Mouse (Mus musculus): ENCODE data around the gene Taar7a.
A peak's percentile ranks its signal among the peaks of the same experiment; 100 is the strongest.

Taar7a gene

DNA sequence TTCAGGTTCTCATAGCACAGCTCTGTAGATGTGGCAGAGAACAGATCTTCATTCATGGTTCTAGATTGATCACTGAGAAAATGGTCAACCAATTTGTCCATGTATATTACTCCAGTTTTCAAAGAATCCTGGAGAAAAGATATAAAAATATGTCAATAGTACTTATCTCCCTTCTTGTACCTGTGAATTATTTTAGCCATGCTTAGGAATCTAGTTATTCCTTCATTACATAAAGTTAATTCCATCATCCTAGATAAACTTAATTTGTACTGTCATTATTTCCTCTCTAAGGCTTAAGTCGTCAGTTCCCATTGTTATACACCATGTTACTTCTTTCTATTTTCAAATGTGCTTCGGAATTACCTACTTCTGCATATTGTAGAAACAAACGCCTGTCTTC lies at the start of gene Taar7a:
Gene Taar7a (minus strand): TSS at position 101 of the 400 bp plus-strand sequence.
- DNase-seq (ENCODE audit: low spot score): no peak

DNA sequence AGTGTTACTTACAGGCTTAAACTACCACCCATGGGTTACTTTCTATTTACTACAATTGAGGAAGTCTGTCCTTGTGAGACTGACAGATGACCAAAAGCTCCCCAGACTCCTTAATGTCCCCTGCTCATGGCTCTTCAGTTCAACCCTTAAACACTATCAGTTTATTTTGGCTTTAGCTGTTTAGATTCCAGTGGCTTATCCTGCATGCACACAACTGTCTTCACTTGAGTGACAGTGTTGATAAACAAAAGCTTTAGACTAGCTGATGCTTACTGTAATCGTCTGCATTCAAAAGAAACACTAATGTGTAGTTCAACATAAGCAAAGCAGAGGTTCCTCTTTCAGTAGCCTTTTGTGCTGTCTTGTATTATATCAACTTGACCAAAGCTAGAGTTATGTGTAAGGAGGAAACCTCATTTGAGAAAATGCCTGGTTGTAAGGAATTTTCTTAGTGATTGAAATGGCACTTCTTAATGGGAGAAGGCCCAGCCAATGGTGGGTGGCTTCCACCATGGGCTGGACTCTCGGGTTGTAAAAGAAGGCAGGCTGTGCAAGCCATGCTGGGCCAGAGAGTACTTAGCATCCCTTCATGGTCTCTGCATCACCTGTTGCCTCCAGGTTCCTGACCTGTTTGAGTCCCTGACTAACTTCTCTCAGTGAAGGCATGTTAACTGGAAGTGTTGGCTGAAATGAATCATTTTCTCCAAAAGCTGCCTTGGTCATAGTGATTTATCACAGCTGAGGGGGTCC lies 47.0 kb upstream of the Taar7a start:
- DNase-seq (ENCODE audit: low spot score): no peak

DNA sequence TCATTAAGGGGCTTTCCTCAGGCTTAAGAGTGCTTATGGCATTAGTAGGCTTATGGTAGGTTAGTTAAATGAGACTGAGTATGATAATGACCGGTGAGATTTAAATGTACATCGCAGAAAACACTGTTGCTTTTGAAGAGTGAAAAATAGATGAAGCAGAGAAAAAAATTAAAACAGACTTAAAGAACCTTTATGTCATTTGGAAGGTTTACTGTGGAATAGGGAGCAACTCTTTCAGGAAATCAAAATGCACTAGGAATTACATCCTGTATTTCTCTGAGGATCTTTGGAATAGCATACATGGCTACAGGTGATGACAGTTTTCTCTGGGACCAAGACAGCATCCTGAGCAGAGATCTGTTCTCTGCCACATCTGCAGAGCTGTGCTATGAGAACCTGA lies 44.0 kb upstream of the Taar7a start, which contains the start of gene Taar7e:
Gene Taar7e (plus strand): TSS at position 301 of the 400 bp plus-strand sequence.
- no peak for DNase-seq (ENCODE audit: low spot score)

DNA sequence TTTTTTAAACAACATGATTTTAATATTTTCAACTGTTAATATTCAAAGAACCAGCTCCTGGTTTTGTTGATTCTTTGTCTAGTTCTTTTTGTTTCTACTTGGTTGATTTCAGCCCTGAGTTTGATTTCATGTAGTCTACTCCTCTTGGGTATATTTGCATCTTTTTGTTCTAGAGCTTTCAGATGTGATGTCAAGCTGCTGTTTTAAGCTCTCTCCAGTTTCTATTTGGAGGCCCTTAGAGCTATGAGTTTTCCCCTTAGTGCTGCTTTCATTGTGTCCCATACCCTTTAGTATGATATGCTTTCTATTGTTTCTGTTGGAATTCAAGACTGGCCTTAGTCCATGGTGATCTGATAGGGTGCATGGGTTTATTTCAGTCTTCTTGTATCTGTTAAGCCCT lies 38.1 kb upstream of the Taar7a start:
- no peak for DNase-seq (ENCODE audit: low spot score)

DNA sequence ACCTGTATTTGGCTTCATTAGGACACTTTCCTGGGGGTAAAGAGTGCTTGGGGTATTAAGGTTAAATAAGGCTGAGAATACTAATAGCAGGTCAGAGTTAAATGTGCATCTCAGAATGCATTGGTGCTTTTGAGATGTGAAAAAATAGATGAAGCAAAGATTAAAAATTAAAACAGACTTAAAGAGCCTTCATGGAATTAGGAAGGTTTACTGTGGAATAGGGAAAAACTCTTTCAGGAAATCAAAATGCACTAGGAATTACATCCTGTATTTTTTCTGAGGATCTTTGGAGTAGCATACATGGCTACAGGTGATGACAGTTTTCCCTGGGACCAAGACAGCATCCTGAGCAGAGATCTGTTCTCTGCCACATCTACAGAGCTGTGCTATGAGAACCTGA lies 33.6 kb upstream of the Taar7a start, which contains the start of gene Taar7d:
Gene Taar7d (plus strand): TSS at position 301 of the 400 bp plus-strand sequence.
- DNase-seq (ENCODE audit: low spot score): no peak

DNA sequence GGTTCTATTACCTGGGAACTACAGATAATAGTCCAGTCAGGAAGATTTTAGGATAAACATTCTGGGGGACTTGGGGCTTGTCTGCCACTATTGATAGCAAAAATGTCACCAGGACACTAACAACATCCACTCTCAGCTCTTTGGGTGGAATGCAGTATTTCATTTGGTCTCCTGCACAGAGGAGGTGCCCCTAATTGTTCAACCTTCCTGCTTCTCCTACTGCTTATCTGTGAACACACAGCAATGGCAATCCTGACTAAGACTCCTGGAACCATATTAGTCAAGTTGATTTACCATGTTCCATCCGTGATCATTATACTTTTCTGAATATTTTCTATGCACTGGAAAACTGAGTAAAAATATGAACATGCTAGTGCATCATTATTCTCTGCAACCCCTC lies 14.9 kb upstream of the Taar7a start:
- no peak for DNase-seq (ENCODE audit: low spot score)

DNA sequence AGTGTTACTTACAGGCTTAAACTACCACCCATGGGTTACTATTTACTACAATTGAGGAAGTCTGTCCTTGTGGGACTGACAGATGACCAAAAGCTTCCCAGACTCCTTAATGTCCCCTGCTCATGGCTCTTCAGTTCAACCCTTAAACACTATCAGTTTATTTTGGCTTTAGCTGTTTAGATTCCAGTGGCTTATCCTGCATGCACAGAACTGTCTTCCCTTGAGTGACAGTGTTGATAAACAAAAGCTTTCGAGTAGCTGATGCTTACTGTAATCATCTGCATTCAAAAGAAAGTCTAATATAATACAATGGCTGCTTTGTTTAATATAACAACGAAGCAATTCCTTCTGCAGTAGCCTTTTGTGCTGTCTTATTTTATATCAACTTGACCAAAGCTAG lies 13.8 kb upstream of the Taar7a start:
- no peak for DNase-seq (ENCODE audit: low spot score)

DNA sequence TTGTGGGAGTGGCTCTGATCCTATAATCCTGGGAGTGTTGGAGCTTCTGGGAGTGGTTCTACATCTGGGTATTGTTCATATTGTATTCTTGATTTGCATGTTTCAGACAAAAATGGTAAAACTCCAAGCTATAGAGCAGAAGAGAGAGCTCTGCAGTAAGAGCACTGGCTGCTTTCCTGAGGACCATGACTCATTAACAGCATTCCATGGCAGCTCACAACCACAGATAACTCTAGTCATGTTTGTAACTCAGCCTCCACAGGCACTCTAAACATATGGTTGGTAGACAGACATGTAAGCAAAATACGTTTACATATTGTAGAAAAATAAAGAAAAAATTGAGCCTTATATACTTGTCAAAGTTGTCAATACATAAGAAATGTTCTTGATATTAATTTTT lies 13.2 kb upstream of the Taar7a start:
- no peak for DNase-seq (ENCODE audit: low spot score)

DNA sequence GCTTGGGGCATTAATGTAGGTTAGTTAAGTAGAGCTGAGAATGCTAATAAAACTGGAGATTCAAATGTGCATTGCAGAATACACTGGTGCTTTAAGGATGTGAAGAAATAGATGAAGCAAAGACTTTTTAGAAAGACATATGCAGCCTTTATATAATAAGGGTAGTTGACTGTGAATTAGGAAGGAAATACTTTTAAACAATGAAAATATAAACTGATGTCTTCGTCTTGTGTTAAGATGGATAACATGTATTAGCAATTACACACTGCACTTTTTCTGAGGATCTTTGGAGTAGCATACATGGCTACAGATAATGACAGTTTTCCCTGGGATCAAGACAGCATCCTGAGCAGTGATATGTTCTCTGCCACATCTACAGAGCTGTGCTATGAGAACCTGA lies 6.4 kb upstream of the Taar7a start, which contains the start of gene Taar7b:
Gene Taar7b (plus strand): TSS at position 301 of the 400 bp plus-strand sequence.
- no peak for DNase-seq (ENCODE audit: low spot score)

DNA sequence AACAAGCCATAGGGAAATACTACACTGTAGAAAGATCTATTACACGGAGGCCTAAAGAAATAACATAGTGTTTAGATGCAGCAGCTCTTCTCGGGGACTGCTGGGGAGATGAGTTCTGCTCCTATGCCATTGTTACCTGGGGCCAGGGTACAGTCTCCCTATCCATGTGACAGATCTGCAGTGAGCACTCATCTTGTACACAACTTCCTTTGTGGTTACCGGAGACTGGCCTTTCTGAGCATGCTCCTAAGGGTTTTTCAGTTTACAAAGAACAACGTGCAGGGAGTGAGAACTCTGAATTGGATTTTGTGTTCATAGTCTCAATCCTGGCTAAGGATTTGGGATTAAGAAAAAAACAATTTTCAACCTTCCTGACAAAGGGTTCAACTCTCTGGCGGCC lies 6.9 kb downstream of the Taar7a start:
- DNase-seq (ENCODE audit: low spot score): peak; percentile 14

DNA sequence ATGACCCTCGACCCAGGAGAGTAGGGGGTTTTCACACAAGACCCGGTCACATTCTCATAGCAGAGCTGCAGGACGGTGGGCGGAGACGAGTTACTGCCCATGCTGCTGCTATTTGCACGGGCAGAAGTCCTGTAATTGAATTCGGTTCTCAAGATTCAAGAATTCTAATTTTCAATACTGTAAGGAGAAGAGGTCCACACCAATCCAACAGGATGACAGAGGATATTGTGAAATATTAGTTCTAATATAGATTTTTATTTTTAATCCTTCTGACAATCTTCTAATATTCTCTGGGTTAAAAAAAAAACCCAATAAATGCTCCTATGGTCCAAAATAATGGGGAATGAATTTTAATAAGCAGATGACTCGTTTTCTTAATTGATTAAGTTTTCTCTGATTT lies 7.7 kb downstream of the Taar7a start, which contains the start of gene Taar6:
Gene Taar6 (minus strand): TSS at position 101 of the 400 bp plus-strand sequence.
- DNase-seq (ENCODE audit: low spot score): no peak

DNA sequence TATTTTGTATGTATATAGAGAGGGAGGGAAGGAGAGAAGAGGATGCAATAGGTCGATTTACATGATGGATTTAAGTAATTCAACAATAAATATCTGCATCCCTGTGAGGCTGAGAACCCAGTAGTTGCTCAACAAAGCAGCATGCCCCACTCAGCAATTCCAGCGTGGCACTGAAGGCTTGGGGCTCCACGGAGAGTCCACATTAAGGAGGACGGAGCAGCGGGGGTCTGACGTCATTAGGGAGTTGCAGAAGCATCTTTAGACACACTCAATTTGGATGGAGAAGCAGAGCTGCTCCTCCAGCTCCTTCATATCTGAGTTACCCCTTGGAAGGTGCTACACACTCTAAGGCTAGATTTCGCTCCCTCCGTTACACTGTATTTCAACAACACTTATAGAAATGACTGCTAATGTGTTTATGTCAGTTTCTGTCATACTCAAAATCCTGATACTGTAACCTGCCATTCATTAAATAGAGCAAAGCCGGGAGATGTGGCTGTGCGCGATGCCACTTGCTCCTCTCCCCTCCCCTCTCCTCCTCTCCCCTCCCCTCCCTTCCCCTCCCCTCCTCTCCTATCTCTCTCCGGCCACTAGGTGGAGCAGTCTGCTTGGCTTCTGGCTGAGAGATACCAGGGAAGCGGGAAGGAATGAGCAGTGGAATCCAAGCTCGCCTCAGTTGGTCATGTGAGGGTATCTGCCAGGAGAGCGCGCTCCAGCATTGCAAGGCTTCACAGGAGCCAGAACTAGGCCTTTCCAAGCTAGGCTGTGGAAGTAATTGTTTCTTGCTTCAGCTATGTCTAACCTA lies 14.2 kb downstream of the Taar7a start:
- peak; percentile 19 for DNase-seq (ENCODE audit: low spot score)

DNA sequence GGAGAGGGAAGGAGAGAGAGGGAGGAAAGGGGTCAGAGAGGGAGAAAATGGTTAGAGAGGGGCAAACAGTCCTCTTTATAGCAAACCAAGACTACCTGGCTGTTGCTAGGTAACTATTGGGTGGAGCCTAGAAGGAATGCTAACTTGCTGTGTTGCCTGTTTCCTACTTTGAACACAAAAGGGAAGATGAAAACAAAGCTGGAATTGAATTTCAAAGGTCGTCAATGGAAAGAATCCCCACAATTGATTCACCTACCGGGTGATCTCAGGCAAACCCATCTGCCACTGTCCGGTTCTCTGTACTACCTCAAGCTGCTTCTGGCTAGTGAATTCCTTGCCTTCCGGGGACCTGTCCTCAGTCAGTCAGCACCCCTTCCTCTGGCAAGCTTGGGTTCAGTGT lies 15.3 kb downstream of the Taar7a start:
- DNase-seq (ENCODE audit: low spot score): no peak

DNA sequence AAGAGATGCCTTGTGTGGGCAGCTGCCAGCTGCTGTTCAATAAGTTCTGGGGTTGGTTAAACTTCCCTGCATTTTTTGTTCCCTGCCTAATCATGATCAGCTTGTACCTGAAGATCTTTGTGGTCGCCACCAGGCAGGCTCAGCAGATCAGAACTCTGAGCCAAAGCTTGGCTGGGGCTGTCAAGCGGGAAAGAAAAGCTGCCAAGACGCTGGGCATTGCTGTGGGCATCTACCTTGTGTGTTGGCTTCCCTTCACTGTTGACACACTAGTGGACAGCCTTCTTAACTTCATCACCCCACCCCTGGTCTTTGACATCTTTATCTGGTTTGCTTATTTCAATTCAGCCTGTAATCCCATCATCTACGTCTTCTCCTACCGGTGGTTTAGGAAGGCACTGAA lies 22.0 kb downstream of the Taar7a start:
- no peak for DNase-seq (ENCODE audit: low spot score)

DNA sequence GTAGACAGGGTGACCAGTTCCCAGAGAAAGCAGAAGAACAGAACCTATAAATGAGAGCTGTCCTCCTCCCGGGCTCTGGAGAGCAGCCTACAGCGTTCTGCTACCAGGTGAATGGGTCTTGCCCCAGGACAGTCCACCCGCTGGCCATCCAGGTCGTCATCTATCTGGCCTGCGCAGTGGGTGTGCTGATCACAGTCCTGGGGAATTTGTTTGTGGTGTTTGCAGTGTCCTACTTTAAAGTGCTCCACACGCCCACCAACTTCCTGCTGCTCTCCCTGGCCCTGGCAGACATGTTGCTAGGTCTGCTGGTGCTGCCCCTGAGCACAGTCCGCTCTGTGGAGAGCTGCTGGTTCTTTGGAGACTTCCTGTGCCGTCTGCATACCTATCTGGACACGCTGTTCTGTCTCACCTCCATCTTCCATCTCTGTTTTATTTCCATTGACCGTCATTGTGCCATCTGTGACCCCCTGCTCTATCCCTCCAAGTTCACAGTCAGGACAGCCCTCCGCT lies 22.6 kb downstream of the Taar7a start, which contains the start of gene Taar5:
Gene Taar5 (plus strand): TSS at position 51 of the 510 bp plus-strand sequence.
- no peak for DNase-seq (ENCODE audit: low spot score)

DNA sequence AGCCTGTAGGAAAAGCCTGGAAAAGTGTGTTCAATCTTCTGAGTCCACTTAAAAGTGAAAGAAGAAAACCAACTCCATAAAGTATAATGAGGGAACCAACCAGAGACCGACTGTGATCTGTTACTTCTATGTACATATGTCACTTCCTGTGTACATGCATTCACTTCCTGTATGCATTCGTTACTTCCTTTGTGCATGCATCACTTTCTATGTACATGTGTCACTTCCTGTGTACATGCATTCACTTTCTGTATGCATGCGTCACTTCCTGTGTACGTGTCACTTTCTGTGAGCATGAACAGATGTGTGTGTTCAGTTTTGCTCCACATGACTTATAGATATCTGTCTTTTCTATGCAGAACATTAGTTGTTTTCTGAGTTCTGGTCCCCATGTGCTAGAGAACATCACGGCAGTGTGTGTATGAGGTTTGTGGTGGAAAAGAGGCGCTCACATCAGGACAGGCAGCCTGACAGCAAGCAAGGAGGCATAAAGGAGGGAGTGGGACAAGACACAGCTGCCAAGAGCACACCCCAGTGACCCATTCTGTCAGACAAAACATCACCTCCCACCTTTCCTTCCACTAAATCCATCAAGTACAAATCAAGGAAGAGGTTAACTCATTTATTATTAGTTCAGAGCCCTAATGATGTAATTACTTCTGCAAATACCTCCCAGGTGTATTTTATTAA lies 28.2 kb downstream of the Taar7a start:
- DNase-seq (ENCODE audit: low spot score): no peak

DNA sequence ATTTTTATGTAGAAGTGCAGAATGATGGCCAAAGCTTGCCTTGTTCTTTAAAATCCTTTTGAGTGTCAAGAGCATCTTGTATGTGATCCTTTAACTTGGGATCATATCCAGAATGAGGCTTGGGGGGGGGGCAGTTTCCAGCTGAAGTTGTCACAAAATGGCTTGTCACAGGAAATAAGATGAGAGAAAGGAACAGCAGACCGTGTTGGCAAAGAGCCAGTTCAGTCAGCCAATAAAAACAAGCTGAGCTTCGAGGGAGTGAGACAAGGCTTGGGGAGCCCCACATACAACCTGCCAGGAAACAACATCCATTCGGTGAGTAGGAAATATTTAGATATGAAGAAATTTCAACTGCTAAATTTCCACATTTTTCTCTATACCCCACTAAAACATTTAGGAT lies 29.8 kb downstream of the Taar7a start:
- DNase-seq (ENCODE audit: low spot score): no peak

DNA sequence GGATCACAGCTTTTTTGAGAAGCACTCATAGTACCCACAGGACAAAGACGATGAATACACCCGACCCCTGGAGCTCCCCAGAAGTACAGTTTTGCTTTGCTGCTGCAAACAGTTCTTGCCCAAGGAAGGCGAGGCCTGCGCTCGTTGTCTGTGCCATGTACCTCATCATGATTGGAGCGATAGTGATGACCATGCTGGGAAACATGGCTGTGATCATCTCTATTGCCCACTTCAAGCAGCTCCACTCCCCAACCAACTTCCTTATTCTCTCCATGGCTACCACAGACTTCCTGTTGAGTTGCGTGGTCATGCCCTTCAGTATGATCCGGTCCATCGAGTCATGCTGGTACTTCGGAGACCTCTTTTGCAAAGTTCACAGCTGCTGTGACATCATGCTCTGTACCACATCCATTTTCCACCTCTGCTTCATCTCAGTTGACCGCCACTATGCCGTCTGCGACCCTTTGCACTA lies 32.8 kb downstream of the Taar7a start, which contains the start of gene Taar4:
Gene Taar4 (plus strand): TSS at position 51 of the 472 bp plus-strand sequence.
- DNase-seq (ENCODE audit: low spot score): no peak

DNA sequence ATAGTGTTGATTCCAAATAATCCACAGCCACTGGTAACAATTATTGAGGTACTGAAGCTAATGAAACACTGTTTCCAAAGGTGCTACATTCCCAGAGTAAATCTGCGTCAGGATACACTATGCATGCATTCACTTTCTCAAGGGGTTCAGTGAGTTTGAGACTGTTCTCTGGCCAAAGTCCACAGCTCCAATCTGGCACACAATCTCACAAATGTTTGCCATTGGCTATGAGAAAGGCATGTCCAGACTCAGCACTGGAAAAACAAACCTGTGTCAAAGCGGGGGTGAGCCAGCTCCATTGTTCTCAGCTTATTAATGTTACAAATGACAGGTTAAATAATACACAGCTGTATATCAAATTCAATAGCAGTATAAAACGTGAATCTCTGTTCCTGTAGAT lies 34.2 kb downstream of the Taar7a start:
- no peak for DNase-seq (ENCODE audit: low spot score)

DNA sequence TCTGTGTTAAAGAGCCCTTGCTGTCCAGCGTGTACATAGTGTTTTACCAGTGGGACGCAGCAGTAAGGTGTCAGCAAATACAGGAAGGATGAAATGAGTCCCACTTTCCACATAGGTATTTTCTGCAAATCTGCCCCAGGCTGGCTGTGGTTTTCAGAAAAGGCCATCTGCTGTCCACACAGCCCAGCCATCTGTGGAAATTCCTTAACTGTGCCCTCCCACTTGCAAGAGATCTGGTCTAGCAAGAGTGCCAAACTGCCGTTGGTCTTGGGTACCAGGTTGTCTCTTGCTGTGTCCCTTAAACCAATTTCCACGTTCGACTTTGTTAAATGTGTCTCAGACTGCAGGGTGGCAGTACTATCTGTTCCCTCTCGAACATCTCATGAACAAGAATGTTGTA lies 41.6 kb downstream of the Taar7a start:
- no peak for DNase-seq (ENCODE audit: low spot score)

DNA sequence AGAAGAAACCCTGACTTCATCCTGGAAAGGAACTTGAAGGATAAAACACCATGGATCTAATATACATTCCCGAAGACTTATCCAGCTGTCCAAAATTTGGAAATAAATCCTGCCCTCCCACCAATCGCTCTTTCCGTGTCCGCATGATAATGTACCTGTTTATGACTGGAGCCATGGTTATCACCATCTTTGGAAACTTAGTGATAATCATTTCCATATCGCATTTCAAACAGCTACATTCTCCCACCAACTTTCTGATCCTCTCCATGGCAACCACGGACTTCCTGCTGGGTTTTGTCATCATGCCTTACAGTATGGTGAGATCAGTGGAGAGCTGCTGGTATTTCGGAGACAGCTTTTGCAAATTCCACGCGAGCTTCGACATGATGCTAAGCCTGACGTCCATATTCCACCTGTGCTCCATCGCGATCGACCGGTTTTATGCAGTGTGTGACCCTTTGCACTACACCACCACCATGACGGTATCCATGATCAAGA lies 43.7 kb downstream of the Taar7a start, which contains the start of gene Taar3:
Gene Taar3 (plus strand): TSS at position 51 of the 498 bp plus-strand sequence.
- no peak for DNase-seq (ENCODE audit: low spot score)

DNA sequence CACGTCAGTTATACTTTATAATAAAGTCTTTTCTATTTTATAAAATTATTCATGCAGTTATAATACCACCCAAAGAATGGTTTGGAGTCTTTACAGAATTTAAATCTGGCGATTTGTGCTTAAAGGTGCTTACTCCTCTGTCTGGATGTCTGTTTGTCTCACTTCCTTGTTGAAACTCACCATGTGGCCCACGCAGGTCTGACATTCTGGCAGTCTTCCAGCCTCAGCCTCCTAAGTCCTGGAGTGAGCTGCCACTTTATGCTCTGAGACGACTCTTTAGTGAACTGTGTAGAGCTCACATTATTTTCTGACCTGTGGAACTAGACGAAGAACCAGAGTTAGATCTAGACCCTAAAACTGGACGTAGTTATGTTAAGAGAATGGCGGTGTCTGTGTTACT lies 45.3 kb downstream of the Taar7a start:
- DNase-seq (ENCODE audit: low spot score): no peak
